Mouse (Mus musculus) liver, embryonic 15.5 days (tissue): ENCODE results near the gene Gm20388. TPM values are rescaled to one million over a fixed set of nuclear protein-coding genes. Genes with fewer than 3 reads are reported as not detected.
"Not testable (repeated sequence)": the region's sequence is repeated elsewhere in the genome, so short reads cannot be mapped to it uniquely, and the experiment has no call there.

ENCODE experiments used
- ATAC-seq: fragments of 200-750 bp; cut with Nextera tagmentation; 2 replicates; pipeline ENCODE4 v1.8.0; 2017; ENCODE audit warnings: moderate number of reproducible peaks, mild to moderate bottlenecking, moderate library complexity; ENCODE audit not compliant: insufficient read depth
- H3K27ac ChIP-seq: fragments of 300-500 bp; sonication (generic); replicated peaks from 2 replicates; pipeline ENCODE4 v1.5.1; 2015; ENCODE audit warnings: mild to moderate bottlenecking, inconsistent platforms
- H3K27me3 ChIP-seq: fragments of 300-500 bp; sonication (generic); 2 replicates; pipeline ENCODE4 v1.6.1; 2015; ENCODE audit warnings: mild to moderate bottlenecking, inconsistent platforms
- H3K36me3 ChIP-seq: fragments of 300-500 bp; sonication (generic); replicated peaks from 2 replicates; pipeline ENCODE4 v1.6.1; 2015; ENCODE audit warnings: moderate library complexity, mild to moderate bottlenecking, inconsistent platforms
- H3K4me1 ChIP-seq: fragments of 300-500 bp; sonication (generic); replicated peaks from 2 replicates; pipeline ENCODE4 v1.6.1; 2015; ENCODE audit warnings: inconsistent platforms
- H3K4me2 ChIP-seq: fragments of 300-500 bp; sonication (generic); 2 replicates; pipeline ENCODE4 v1.6.1; 2015; ENCODE audit warnings: moderate library complexity, mild to moderate bottlenecking, inconsistent platforms
- H3K4me3 ChIP-seq: fragments of 300-500 bp; sonication (generic); replicated peaks from 2 replicates; pipeline ENCODE4 v1.5.1; 2015; ENCODE audit warnings: mild to moderate bottlenecking, inconsistent platforms
- H3K9ac ChIP-seq: fragments of 300-500 bp; sonication (generic); 2 replicates; pipeline ENCODE4 v1.6.1; 2015; ENCODE audit warnings: moderate library complexity, mild to moderate bottlenecking, inconsistent platforms
- H3K9me3 ChIP-seq: fragments of 300-500 bp; sonication (generic); replicated peaks from 2 replicates; pipeline ENCODE4 v1.6.1; 2016; ENCODE audit warnings: inconsistent platforms
- WGBS: fragments of 180-500 bp; shearing (Covaris S2); methylation state at CpG from one replicate; pipeline ENCODE4 v1.1.7; 2015; ENCODE audit warnings: mixed read lengths; ENCODE audit not compliant: insufficient replicate concordance; 5-methylcytosine and 5-hydroxymethylcytosine counted together
- polyA plus RNA-seq: library from polyadenylated mRNA; unstranded; fragments of >200 nt; fragmentation: Nextera tagmentation; extraction: Ambion mirVana; gene quantifications from 2 replicates; pipeline ENCODE4 v1.2.1, GENCODE M21; 2015

Gene Gm20388
- polyA plus RNA-seq, 1 experiment from 2014 or later: not detected

DNA sequence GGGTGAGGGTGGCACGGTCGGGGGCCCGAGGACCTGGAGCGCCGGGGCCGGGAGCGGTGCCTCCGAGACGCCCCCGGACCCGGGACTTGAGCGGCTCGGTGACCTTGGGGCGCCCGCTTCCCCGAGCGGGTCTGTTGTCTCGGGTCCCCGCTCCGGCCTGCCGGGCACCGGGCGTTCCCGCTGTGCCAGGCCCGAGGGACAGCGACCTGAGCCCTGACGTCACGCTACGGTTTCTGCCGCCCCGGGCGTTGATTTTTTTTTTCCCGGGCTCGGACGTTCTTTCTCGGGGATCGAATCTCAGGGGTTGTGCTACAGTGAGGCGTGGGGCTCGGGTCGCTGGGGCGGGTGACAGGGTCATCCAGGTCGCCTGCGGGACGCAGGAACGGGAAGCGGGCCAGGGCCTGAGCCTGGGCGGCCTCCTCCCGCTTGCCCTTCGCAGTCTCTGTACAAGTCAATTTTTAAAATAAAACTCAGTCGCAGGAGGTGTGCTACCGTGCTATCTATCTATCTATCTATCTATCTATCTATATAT is 757.8 kb downstream of the Gm20388 start, which contains the start of gene Emc8:
Gene Emc8 (minus strand): TSS at position 200 of the 532 bp plus-strand sequence.
- peaks cover 38% of the 10 kb centered on the region for H3K36me3 ChIP-seq
- H3K9me3 ChIP-seq: no peaks in the 10 kb centered on the region
- H3K4me2 ChIP-seq: peak within 1 kb of the TSS; percentile 94
- WGBS: under 1% methylated on average over 51 of the region's 51 CpGs
- H3K27ac ChIP-seq: peak within 1 kb of the TSS; percentile 93
- H3K9ac ChIP-seq: peak within 1 kb of the TSS; percentile 93
- H3K4me3 ChIP-seq: peak within 1 kb of the TSS; percentile 97
- H3K4me1 ChIP-seq: peaks cover 59% of the 10 kb centered on the region
- peak; percentile 65 for ATAC-seq
- H3K27me3 ChIP-seq: no peaks in the 10 kb centered on the region

GRCm38 (mm10) chr8:120671775-120672174 is 761.1 kb downstream of the Gm20388 start:
- peaks cover 29% of the 10 kb centered on the region for H3K4me1 ChIP-seq
- no peak overlapping the region for H3K4me2 ChIP-seq
- no peaks in the 10 kb centered on the region for H3K27me3 ChIP-seq
- H3K27ac ChIP-seq: no peak overlapping the region
- ATAC-seq: no peak
- WGBS: 81% methylated on average over 6 of the region's 6 CpGs
- no peak overlapping the region for H3K4me3 ChIP-seq
- H3K36me3 ChIP-seq: peaks cover 53% of the 10 kb centered on the region
- H3K9ac ChIP-seq: no peak overlapping the region
- no peaks in the 10 kb centered on the region for H3K9me3 ChIP-seq

DNA sequence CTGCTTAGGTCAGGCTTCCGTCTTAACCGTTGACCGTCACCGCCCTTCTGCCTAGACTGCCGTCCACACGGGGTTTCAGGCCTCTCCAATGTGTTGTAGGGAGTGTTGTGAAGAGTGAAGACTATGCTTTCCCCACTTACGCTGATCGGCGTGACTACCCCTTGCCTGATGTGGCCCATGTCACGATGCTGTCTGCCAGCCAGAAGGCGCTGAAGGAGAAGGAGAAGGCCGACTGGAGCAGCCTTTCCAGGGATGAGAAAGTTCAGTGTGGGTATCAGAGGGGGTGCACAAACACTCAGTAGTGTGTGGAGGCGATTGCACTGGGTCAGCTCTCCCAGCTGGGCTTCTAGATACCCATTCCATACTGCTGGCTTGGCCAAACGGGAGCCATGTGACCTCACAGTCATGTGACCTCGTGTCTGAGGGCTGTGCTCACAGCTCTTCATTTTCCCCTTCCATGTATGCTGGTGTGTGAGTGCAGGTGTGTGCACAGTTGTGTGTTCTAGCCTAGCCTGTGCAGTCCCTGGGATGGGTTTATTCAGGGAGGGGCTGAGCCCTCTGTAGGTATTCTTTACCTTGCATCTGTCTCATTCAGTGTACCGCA is 762.1 kb downstream of the Gm20388 start:
- no peak overlapping the region for H3K27ac ChIP-seq
- peaks cover 53% of the 10 kb centered on the region for H3K36me3 ChIP-seq
- no peaks in the 10 kb centered on the region for H3K9me3 ChIP-seq
- ATAC-seq: no peak
- no peaks in the 10 kb centered on the region for H3K27me3 ChIP-seq
- no peak overlapping the region for H3K4me3 ChIP-seq
- no peak overlapping the region for H3K4me2 ChIP-seq
- 85% methylated on average over 16 of the region's 16 CpGs for WGBS
- H3K9ac ChIP-seq: no peak overlapping the region
- peaks cover 21% of the 10 kb centered on the region for H3K4me1 ChIP-seq

DNA sequence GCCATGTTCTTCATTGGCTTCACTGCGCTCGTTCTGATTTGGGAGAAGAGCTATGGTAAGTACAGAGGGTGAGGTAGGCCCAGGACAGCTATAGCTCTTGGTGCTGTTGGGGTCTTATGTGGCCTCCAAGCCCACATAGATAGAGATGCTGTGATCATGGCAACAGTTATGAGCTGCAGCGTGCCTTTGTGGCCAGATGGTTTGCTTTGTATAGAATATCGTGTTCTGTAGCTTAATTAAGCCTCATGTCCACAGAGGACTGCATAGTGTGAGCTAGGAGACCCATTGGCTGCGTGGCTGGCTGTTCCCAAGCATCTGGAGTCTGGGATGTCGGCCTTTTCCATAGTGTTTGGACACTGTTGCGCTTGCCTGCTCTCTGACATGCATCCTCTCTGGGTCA is 762.7 kb downstream of the Gm20388 start:
- Histone ChIP-seq H3K4me2 (no peak overlapping the region), H3K4me1 (peaks cover 21% of the 10 kb centered on the region), H3K4me3 (no peak overlapping the region), H3K9ac (no peak overlapping the region), H3K36me3 (peaks cover 53% of the 10 kb centered on the region), H3K9me3 (no peaks in the 10 kb centered on the region), H3K27ac (no peak overlapping the region), H3K27me3 (no peaks in the 10 kb centered on the region)
- ATAC-seq: no peak
- WGBS: 93% methylated on average over 7 of the region's 7 CpGs

DNA sequence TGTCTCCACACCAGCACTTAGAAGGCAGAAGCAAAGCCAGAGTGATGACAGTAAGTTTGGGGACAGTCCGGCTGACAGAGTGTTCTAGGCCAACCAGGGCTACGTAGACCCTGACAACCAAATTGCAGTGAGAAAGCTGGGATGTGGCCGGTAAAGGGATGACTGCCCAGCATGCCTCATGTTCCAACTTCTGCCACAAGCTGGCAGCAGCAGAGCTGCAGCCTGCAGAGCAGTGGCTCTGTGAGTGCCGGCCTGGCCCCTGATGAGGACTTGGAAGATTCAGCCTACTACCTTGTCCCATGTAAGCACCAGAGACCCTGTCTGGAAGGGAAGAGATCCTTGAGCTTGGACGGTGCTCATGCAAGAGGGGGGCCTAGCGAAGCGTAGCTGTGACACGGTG is 765.1 kb downstream of the Gm20388 start:
- Histone ChIP-seq H3K27me3 (peaks cover 8% of the 10 kb centered on the region; the same call in 1 of the 2 replicates), H3K27ac (no peak overlapping the region), H3K4me3 (no peak overlapping the region), H3K4me1 (peaks cover 18% of the 10 kb centered on the region), H3K4me2 (no peak overlapping the region), H3K9me3 (no peaks in the 10 kb centered on the region), H3K9ac (no peak overlapping the region), H3K36me3 (peaks cover 41% of the 10 kb centered on the region)
- no peak for ATAC-seq
- WGBS: 76% methylated on average over 8 of the region's 8 CpGs

GRCm38 (mm10) chr8:120678447-120678846 is 767.8 kb downstream of the Gm20388 start:
- peaks cover 12% of the 10 kb centered on the region; the same call in 1 of the 2 replicates for H3K27me3 ChIP-seq
- no peaks in the 10 kb centered on the region for H3K9me3 ChIP-seq
- H3K36me3 ChIP-seq: peaks cover 14% of the 10 kb centered on the region
- no peak overlapping the region for H3K27ac ChIP-seq
- no peak overlapping the region for H3K9ac ChIP-seq
- no peak for ATAC-seq
- no peak overlapping the region for H3K4me3 ChIP-seq
- peaks cover 17% of the 10 kb centered on the region for H3K4me1 ChIP-seq
- H3K4me2 ChIP-seq: no peak overlapping the region
- WGBS: 12% methylated on average over 10 of the region's 10 CpGs

DNA sequence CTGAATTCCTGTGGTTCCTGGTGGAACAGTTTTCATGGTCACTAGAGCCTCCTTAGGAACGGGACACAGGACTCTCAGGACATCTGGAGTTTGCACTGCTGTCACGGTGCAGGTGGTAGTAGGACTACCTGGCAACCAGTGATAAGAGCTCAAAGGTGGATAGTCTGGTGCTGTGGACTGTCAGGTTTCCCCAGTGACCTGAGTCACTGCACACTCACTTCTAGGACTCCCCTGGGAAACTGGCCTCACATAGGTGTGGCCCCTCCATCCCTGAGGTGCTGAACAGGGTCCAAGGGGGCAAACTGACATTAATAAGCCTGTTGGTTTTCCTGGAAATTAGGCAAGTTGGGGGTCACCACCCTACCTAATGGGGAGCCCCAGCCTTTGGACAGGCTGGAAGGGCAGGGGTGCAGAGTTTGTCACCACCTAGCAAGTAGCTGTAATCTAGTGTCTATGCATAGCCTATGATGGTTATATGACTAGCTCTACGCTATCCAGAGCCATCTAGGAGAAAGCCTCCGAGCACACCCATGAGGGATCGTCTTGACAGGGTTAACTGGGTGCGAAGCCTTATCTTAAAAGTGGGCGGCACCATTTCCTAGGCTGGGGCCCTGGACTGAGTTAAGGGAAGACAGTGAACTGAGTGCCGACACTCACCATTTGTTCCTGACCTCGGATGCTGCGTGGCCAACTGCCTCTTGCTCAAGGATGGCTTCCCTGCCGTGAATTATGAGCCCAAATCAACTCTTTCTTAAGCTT is 769.2 kb downstream of the Gm20388 start:
- H3K9me3 ChIP-seq: no peaks in the 10 kb centered on the region
- H3K4me1 ChIP-seq: peaks cover 28% of the 10 kb centered on the region
- H3K9ac ChIP-seq: no peak overlapping the region
- 11% methylated on average over 11 of the region's 11 CpGs for WGBS
- peaks cover 12% of the 10 kb centered on the region; the same call in 1 of the 2 replicates for H3K27me3 ChIP-seq
- no peak overlapping the region for H3K27ac ChIP-seq
- 0 out of 2 replicates have a peak, but pooled peaks have one; percentile 44 for ATAC-seq
- no peak overlapping the region for H3K4me3 ChIP-seq
- H3K4me2 ChIP-seq: peak overlapping the region; percentile 13; the same call in 1 of the 2 replicates
- 0 out of 2 replicates have a peak, but pooled peaks cover 5% of the 10 kb centered on the region for H3K36me3 ChIP-seq

GRCm38 (mm10) chr8:120680405-120680804 is 769.8 kb downstream of the Gm20388 start:
- H3K36me3 ChIP-seq, ATAC-seq, H3K4me3 ChIP-seq, H3K9me3 ChIP-seq, H3K27ac ChIP-seq, H3K9ac ChIP-seq: not testable (repeated sequence)
- Histone ChIP-seq H3K4me1 (peaks cover 28% of the 10 kb centered on the region), H3K4me2 (peak overlapping the region; percentile 13; the same call in 1 of the 2 replicates), H3K27me3 (peaks cover 12% of the 10 kb centered on the region; the same call in 1 of the 2 replicates)
- 46% methylated on average over 7 of the region's 7 CpGs for whole genome bisulfite sequencing

DNA sequence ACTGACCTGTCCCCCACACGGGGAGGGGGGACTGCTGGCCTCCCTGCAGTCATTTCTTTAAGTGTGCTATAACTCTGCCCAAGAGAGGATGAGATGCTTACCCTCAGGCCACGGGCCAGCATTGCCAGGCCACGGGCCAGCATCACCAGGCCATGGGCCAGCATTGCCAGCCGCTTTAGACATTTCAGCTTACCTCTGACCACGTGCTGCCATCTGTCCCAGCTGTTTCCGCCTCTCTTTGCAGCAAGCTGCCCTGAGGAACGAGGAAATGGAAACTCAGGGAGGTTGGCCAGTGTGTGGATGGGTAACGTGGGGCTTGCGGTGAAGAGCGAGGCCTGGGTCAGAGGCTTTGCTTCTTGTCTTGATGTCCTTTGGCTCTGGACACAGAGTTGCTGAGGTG is 770.5 kb downstream of the Gm20388 start:
- H3K9me3 ChIP-seq: no peaks in the 10 kb centered on the region
- H3K4me1 ChIP-seq: peaks cover 28% of the 10 kb centered on the region
- H3K27ac ChIP-seq: no peak overlapping the region
- no peak overlapping the region for H3K4me2 ChIP-seq
- no peak for ATAC-seq
- peaks cover 12% of the 10 kb centered on the region; the same call in 1 of the 2 replicates for H3K27me3 ChIP-seq
- no peaks in the 10 kb centered on the region for H3K36me3 ChIP-seq
- H3K9ac ChIP-seq: no peak overlapping the region
- WGBS: 62% methylated on average over 10 of the region's 10 CpGs
- H3K4me3 ChIP-seq: no peak overlapping the region

- Histone ChIP-seq H3K27me3 (peaks cover 17% of the 10 kb centered on the region), H3K4me1 (peaks cover 32% of the 10 kb centered on the region), H3K27ac (no peak overlapping the region), H3K4me2 (no peak overlapping the region), H3K4me3 (no peak overlapping the region), H3K9ac (no peak overlapping the region), H3K36me3 (no peaks in the 10 kb centered on the region), H3K9me3 (no peaks in the 10 kb centered on the region)
- ATAC-seq: no peak
- 10% methylated on average over 10 of the region's 10 CpGs for WGBS
These were observed 773.0 kb downstream of the Gm20388 start for GRCm38 (mm10) chr8:120683602-120684001.

DNA sequence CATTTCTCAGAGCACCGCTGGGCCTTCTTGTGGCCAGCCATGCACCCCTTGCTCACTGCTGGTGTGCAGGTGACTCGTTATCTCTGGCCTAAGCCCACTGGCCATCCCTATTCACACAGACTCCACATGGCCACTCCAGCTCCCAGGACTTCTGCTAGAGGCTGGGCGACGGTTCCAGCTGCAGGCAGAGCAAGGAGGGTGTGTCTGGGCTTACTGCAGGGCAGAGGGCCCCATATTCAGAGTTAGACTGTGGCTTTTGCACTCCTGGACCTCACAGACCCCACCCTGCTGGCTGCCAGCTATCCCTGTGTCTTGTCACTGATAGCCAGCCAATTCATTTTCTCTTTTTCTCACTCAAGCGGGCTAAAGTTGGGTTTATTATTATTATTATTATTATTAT is 773.4 kb downstream of the Gm20388 start:
- peaks cover 30% of the 10 kb centered on the region for H3K4me1 ChIP-seq
- H3K4me2 ChIP-seq: no peak overlapping the region
- ATAC-seq: no peak
- WGBS: 46% methylated on average over 5 of the region's 5 CpGs
- no peak overlapping the region for H3K9ac ChIP-seq
- H3K27me3 ChIP-seq: peaks cover 22% of the 10 kb centered on the region
- no peaks in the 10 kb centered on the region for H3K36me3 ChIP-seq
- H3K27ac ChIP-seq: no peak overlapping the region
- no peak overlapping the region for H3K4me3 ChIP-seq
- H3K9me3 ChIP-seq: no peaks in the 10 kb centered on the region
